Mouse (Mus musculus): Measurements from ENCODE around the gene Icosl. TPM values are rescaled to one million over a fixed set of nuclear protein-coding genes. Genes with fewer than 3 reads are reported as not detected.
"Not testable (repeated sequence)": the region's sequence is repeated elsewhere in the genome, so short reads cannot be mapped to it uniquely, and the experiment has no call there.

Gene Icosl
- total RNA-seq, 4 experiments from 2014 or later, result 6.1 to 7.9 (median 7.0) TPM

- DNase-seq (ENCODE audit: low spot score), result no peak
Observed at GRCm38 (mm10) chr10:78114521-78115092, 45.5 kb downstream of the Icosl start.

- no peak for DNase-seq (ENCODE audit: low spot score)
Observed at GRCm38 (mm10) chr10:78115153-78115552, 46.1 kb downstream of the Icosl start.

GRCm38 (mm10) chr10:78119422-78119821, 50.3 kb downstream of the Icosl start:
- no peak for DNase-seq (ENCODE audit: low spot score)

GRCm38 (mm10) chr10:78124137-78124536, 55.0 kb downstream of the Icosl start:
- DNase-seq (ENCODE audit: low spot score), result not testable (repeated sequence)

- not testable (repeated sequence) for DNase-seq (ENCODE audit: low spot score)
Observed at GRCm38 (mm10) chr10:78125061-78125460, 56.0 kb downstream of the Icosl start.

GRCm38 (mm10) chr10:78126311-78126710, 57.2 kb downstream of the Icosl start:
- no peak for DNase-seq (ENCODE audit: low spot score)

GRCm38 (mm10) chr10:78127046-78127870, 58.2 kb downstream of the Icosl start:
- DNase-seq (ENCODE audit: low spot score), result no peak

GRCm38 (mm10) chr10:78127931-78128330, 58.8 kb downstream of the Icosl start:
- DNase-seq (ENCODE audit: low spot score), result no peak

GRCm38 (mm10) chr10:78128647-78129046, 59.5 kb downstream of the Icosl start:
- DNase-seq (ENCODE audit: low spot score), result no peak

GRCm38 (mm10) chr10:78129423-78129822, 60.3 kb downstream of the Icosl start:
- no peak for DNase-seq (ENCODE audit: low spot score)

- DNase-seq (ENCODE audit: low spot score), result no peak
Observed at GRCm38 (mm10) chr10:78129998-78130397, 60.9 kb downstream of the Icosl start.

Other genes starting within 250 kb of the Icosl start
- gene Krtap10-4, start 242.2 kb upstream of the Icosl start, total RNA-seq (2022), result not detected
- gene Krtap10-10, start 233.4 kb upstream of the Icosl start, total RNA-seq (2022), result not detected
- not detected for gene Gm36176, start 222.5 kb upstream of the Icosl start, total RNA-seq (2022)
- not detected for gene Gm10318, start 216.4 kb upstream of the Icosl start, total RNA-seq (2022)
- gene Gm3285, start 207.3 kb upstream of the Icosl start, total RNA-seq (2022), result not detected
- 1 to 10 TPM in 2 of 4 experiments, under 1 TPM in 2; 0.63 to 1.2 (median 0.92) TPM for gene Lrrc3, start 166.8 kb upstream of the Icosl start, total RNA-seq (2022)
- 1 to 10 TPM in 1 of 4 experiments, under 1 TPM in 3; 0.44 to 1.8 (median 0.61) TPM for gene Trpm2, start 98.7 kb upstream of the Icosl start, total RNA-seq (2022)
- gene 1810043G02Rik, start 90.8 kb upstream of the Icosl start, total RNA-seq (2022), result 10 to 100 TPM; 10.7 to 13.5 (median 12.2) TPM
- 100 to 1,000 TPM; 124 to 159 (median 130) TPM for gene Pfkl, start 59.2 kb upstream of the Icosl start, total RNA-seq (2022)
- gene Dnmt3l, start 27.4 kb upstream of the Icosl start, total RNA-seq (2022), result under 1 TPM in 2 of 4 experiments, not detected in 2; 0.38 to 0.65 TPM
- not detected for gene Aire, start 25.7 kb upstream of the Icosl start, total RNA-seq (2022)
- gene D10Jhu81e, start 100.5 kb downstream of the Icosl start, total RNA-seq (2022), result 100 to 1,000 TPM; 676 to 739 (median 714) TPM
- 10 to 100 TPM; 11.1 to 12.3 (median 11.6) TPM for gene Pwp2, start 115.8 kb downstream of the Icosl start, total RNA-seq (2022)
- 10 to 100 TPM; 43.6 to 62.3 (median 52.9) TPM for gene Trappc10, start 175.3 kb downstream of the Icosl start, total RNA-seq (2022)

All from heart, adult 8-10 months (tissue).